Mouse (Mus musculus) C2C12 (cell line): Measurements from ENCODE around the gene Slc19a3.

Source experiments
- CTCF ChIP-seq: IDR thresholded peaks from one replicate; pipeline ENCODE4 v1.5.1; 2011; ENCODE audit not compliant: control insufficient read depth, insufficient read depth, insufficient read length
- FOSL1 ChIP-seq: IDR thresholded peaks from one replicate; pipeline ENCODE4 v1.8.0; 2011; ENCODE audit warnings: mild to moderate bottlenecking, low read length; ENCODE audit not compliant: poor library complexity, insufficient read depth, severe bottlenecking
- MAX ChIP-seq: IDR thresholded peaks from one replicate; pipeline ENCODE4 v1.6.1; 2011; ENCODE audit warnings: mild to moderate bottlenecking, control low read depth
- MYOD1 ChIP-seq: IDR thresholded peaks from one replicate; pipeline ENCODE4 v1.6.1; 2011; ENCODE audit warnings: low read depth; ENCODE audit not compliant: control insufficient read depth, insufficient read length
- MYOG ChIP-seq: IDR thresholded peaks from one replicate; pipeline ENCODE4 v1.6.1; 2011; ENCODE audit not compliant: control insufficient read depth, insufficient read length; ENCODE audit errors: extremely low read depth
- USF1 ChIP-seq: IDR thresholded peaks from one replicate; pipeline ENCODE4 v1.6.1; 2011; ENCODE audit warnings: low read depth, mild to moderate bottlenecking, control low read depth, moderate library complexity

DNA sequence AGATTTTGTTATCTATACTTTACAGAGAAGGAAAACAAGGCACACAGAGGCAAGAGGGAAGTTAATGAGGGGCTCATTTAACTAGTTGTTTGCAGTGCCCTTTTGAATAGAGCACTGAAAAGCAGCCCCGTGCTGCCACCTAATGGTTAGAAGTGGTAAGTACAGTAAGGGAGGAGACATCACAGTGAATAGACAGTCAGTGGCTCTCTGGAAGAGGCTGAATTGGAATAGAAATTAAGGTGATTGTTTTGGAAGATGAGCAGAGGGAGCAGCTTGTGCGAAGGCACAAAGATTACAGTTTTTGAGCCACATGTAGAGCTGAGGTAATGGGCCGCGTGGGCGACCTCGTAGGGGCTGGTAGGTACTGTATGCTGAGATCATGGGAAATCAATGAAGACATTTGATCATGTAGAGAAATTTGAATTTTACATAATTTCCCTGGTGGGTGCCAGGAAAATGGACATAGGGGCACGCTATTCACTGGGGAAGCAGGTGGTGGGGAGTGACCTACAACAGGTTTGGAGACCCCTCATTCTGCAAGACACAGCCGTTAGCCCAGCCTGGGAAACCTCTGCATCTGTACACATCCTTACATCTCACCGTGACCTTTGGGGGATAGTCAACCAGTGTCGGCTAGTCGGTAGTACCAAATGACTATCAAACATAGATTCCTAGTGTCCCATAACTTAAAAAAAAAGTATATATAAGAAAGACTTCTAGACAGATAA is 38.1 kb upstream of the Slc19a3 start:
- no peak for TF ChIP-seq CTCF
- TF ChIP-seq MYOG = no peak
- no peak for TF ChIP-seq USF1
- no peak for TF ChIP-seq FOSL1
- no peak for TF ChIP-seq MYOD1
- no peak for TF ChIP-seq MAX
